Mouse (Mus musculus) ES-Bruce4 (cell line): Measurements from ENCODE around the gene Ush2a. TPM values are rescaled to one million over a fixed set of nuclear protein-coding genes. Genes with fewer than 3 reads are reported as not detected.
A peak's percentile ranks its signal among the peaks of the same experiment; 100 is the strongest.

Experiments used
- H3K27ac ChIP-seq: 2 replicates; pipeline ENCODE4 v1.5.1; 2012; ENCODE audit warnings: low read length, inconsistent platforms; ENCODE audit not compliant: insufficient read depth
- H3K27me3 ChIP-seq: 2 replicates; pipeline ENCODE4 v1.6.1; 2012; ENCODE audit warnings: mild to moderate bottlenecking, low read length, inconsistent platforms; ENCODE audit not compliant: control insufficient read depth, poor library complexity, insufficient read depth, severe bottlenecking
- H3K36me3 ChIP-seq: 2 replicates; pipeline ENCODE4 v1.6.1; 2012; ENCODE audit warnings: inconsistent platforms, mild to moderate bottlenecking, low read length, moderate library complexity; ENCODE audit not compliant: control insufficient read depth, poor library complexity, insufficient read depth, severe bottlenecking
- H3K4me1 ChIP-seq: one replicate; pipeline ENCODE4 v1.8.1; 2011; ENCODE audit warnings: low read length; ENCODE audit not compliant: control insufficient read depth, insufficient read depth
- H3K4me3 ChIP-seq: 2 replicates; pipeline ENCODE4 v1.5.1; 2011; ENCODE audit warnings: low read depth, mild to moderate bottlenecking, low read length
- H3K9ac ChIP-seq: 2 replicates; pipeline ENCODE4 v1.6.1; 2012; ENCODE audit warnings: low read depth, mild to moderate bottlenecking, inconsistent platforms; ENCODE audit not compliant: poor library complexity, severe bottlenecking
- H3K9me3 ChIP-seq: replicated peaks from 2 replicates; pipeline ENCODE4 v1.6.1; 2012; ENCODE audit warnings: mild to moderate bottlenecking, low read length, inconsistent platforms; ENCODE audit not compliant: control insufficient read depth, poor library complexity, insufficient read depth, severe bottlenecking
- CTCF ChIP-seq: IDR thresholded peaks from one replicate; pipeline ENCODE4 v1.8.1; 2011; ENCODE audit warnings: low read depth, low read length
- EP300 ChIP-seq: IDR thresholded peaks from 2 replicates; pipeline ENCODE4 v1.6.1; 2011; ENCODE audit warnings: low read depth, low read length; ENCODE audit not compliant: insufficient read depth
- POLR2A ChIP-seq: IDR thresholded peaks from one replicate; pipeline ENCODE4 v1.8.1; 2011; ENCODE audit warnings: low read length; ENCODE audit not compliant: insufficient read depth
- polyA plus RNA-seq: library from polyadenylated mRNA; stranded (reverse); fragments of >200 nt; gene quantifications from 2 replicates; pipeline ENCODE4 v1.2.4, GENCODE M21; 2011; ENCODE audit warnings: low read depth; ENCODE audit not compliant: missing spikeins, insufficient read depth, insufficient read length

Ush2a gene
- polyA plus RNA-seq, 1 experiment = not detected

DNA sequence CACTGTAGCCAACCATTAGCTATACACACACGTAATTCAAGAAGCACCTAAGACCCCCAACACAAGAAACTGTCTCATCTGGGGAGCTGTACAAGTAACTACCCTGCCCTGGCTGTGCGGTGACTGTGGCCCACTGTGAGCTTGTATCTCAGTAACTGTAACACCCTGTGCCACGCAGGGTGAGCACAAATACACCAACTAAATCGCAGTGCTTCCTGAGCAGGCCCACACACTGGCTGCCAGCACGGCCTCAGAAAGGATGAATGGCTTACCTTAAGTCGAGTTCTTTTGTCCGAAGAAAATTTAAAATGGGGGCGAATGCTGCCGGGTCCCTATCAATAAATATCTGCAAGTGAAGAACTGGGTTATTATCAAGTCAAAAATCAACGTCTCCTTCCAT, 738.2 kb downstream of the Ush2a start:
- Histone ChIP-seq H3K4me1 (peaks cover 14% of the 10 kb centered on the region), H3K27me3 (no peaks in the 10 kb centered on the region), H3K36me3 (peaks cover 12% of the 10 kb centered on the region), H3K4me3 (0 out of 2 replicates have a peak overlapping the region, but pooled peaks have one; percentile 19), H3K9me3 (no peaks in the 10 kb centered on the region), H3K27ac (peak overlapping the region; percentile 30; the same call in 1 of the 2 replicates), H3K9ac (0 out of 2 replicates have a peak overlapping the region, but pooled peaks have one; percentile 9)
- no peak for TF ChIP-seq POLR2A
- no peak for TF ChIP-seq CTCF
- no peak for TF ChIP-seq EP300

DNA sequence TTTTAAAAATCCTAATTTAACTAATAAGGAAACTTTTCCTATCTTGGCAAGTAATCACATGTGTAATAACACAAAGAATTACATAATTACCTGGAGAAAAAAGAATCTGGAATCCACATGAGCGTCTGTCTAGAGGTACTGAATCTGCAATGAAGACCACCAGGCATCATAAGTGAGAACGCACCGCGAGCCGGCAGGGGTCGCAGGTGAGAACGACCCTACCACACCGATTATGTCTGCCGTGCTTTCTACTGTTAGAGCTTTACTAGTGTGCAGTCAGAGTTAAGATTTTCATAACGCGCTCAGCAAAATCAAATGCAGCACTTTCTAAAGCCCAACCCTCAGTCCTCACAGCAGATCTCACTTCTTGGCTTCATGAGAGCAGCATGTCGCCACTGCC, 740.0 kb downstream of the Ush2a start:
- H3K9ac ChIP-seq = no peak overlapping the region
- H3K27ac ChIP-seq = no peak overlapping the region
- H3K36me3 ChIP-seq = peaks cover 11% of the 10 kb centered on the region
- TF ChIP-seq CTCF (peak; percentile 56), EP300 (no peak), POLR2A (no peak)
- H3K27me3 ChIP-seq = no peaks in the 10 kb centered on the region
- peaks cover 13% of the 10 kb centered on the region for H3K4me1 ChIP-seq
- H3K4me3 ChIP-seq = peak overlapping the region; percentile 12; the same call in 1 of the 2 replicates
- H3K9me3 ChIP-seq = no peaks in the 10 kb centered on the region

DNA sequence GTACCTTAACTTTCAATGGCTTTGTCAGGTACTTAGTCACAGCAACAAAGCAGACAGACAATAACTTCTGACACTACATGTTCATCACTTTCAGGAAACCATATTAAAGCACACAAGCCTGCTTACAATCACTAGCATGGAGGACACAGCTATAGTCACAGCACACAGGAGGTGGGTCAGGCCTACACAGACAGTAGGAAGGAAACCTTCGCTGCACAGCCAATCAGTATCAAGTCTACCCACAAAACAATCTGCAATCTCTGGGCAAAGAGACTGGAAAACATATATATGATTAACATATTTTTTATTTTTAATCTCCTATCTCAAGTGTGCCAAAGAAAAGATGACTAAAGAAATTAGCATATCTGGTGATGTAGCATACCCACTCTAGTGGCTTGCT, 743.0 kb downstream of the Ush2a start:
- Histone ChIP-seq H3K4me1 (peaks cover 10% of the 10 kb centered on the region), H3K9ac (no peak overlapping the region), H3K27me3 (no peaks in the 10 kb centered on the region), H3K4me3 (no peak overlapping the region), H3K9me3 (no peaks in the 10 kb centered on the region), H3K36me3 (peaks cover 6% of the 10 kb centered on the region), H3K27ac (no peak overlapping the region)
- TF ChIP-seq CTCF (no peak), POLR2A (no peak), EP300 (no peak)

DNA sequence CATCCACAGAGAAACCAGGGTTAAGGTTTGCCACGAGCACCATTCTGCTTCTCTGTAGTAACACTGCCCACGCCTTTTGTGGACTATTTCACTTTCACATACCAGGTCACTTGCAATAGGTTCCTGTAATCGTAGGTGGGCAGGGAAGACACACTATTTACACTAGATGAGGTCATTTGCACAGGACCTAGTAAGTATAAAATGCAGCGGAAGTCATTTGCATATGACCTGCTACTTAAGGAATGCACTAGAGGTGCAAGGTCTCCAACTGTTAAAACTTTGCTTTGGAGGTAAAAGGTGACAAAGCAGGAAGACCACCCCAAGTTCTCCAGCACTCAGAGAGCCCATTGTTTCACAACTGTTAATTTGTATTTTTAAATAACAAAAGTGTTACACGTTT, 744.4 kb downstream of the Ush2a start:
- H3K9ac ChIP-seq = 0 out of 2 replicates have a peak overlapping the region, but pooled peaks have one; percentile 72
- no peaks in the 10 kb centered on the region for H3K9me3 ChIP-seq
- no peak for TF ChIP-seq CTCF
- no peak for TF ChIP-seq POLR2A
- TF ChIP-seq EP300 = no peak
- H3K27ac ChIP-seq = no peak overlapping the region
- no peaks in the 10 kb centered on the region for H3K27me3 ChIP-seq
- peak overlapping the region; percentile 27; the same call in 1 of the 2 replicates for H3K4me3 ChIP-seq
- H3K36me3 ChIP-seq = 0 out of 2 replicates have a peak, but pooled peaks cover 3% of the 10 kb centered on the region
- H3K4me1 ChIP-seq = peaks cover 8% of the 10 kb centered on the region

DNA sequence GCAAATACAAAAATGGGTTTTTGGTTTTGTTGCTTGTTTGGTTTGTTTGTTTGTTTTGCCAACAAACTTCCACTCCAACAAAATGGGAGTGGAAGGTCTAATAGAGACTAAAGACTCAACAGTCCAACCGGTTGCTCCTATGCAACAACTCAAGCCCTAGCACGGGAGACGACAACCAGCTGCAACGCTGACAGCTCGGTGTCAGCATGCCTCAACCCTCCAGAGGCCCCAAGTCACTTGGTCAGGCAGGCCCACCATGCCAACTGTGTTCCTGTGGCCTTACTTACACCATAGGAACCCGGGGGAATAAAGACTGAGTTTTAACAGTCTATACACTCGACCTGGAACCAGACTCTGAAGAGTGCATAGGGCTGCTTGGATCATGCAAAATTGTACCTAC, 745.0 kb downstream of the Ush2a start:
- peak overlapping the region; percentile 72 for H3K9ac ChIP-seq
- 0 out of 2 replicates have a peak, but pooled peaks cover 3% of the 10 kb centered on the region for H3K36me3 ChIP-seq
- H3K27me3 ChIP-seq = no peaks in the 10 kb centered on the region
- H3K9me3 ChIP-seq = no peaks in the 10 kb centered on the region
- no peak overlapping the region; the same call in 1 of the 2 replicates for H3K27ac ChIP-seq
- peaks cover 8% of the 10 kb centered on the region for H3K4me1 ChIP-seq
- TF ChIP-seq POLR2A (no peak), EP300 (no peak), CTCF (no peak)
- peak overlapping the region; percentile 94 for H3K4me3 ChIP-seq

DNA sequence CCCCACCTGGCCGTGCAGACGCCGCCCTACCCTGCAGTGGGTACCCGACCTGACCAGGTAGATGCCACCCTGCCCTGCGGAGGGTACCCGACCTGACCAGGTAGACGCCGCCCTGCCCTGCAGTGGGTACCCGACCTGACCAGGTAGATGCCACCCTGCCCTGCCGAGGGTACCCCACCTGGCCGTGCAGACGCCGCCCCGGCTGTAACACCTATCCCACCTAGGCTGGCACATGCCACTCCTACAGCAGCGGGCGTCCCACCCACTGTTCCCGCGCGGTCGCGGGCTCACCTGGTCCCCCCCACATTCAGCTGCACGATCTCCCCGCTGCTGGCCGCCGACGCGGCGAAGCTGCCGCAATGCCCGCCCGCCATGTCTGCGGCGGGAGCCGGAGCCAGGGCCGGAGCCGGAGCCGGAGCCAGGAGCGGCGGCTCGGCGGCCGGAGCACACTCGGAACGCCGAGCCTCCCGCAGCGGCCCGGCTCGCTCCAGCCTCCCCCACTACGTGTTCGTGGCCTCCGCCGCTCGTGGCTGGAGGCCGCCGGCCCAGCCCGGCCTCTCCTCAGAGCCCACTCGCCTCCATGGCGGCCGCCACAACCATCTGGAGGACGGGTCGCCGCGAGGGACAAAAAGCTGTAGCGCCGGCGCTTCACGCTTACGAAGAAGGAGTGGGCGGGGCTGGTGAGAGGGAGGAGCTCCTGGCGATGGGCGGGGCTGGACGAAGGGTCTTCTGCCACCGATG, 745.6 kb downstream of the Ush2a start, which contains the start of gene Kctd3:
Gene Kctd3, minus strand, starts transcription at position 603 of the 741 bp plus-strand sequence.
- H3K9ac ChIP-seq = peak within 1 kb of the TSS; percentile 72
- H3K27me3 ChIP-seq = no peaks in the 10 kb centered on the region
- peaks cover 6% of the 10 kb centered on the region for H3K4me1 ChIP-seq
- TF ChIP-seq POLR2A = peak; percentile 12
- no peak for TF ChIP-seq EP300
- TF ChIP-seq CTCF = no peak
- peak within 1 kb of the TSS; percentile 94 for H3K4me3 ChIP-seq
- 0 out of 2 replicates have a peak, but pooled peaks cover 3% of the 10 kb centered on the region for H3K36me3 ChIP-seq
- H3K27ac ChIP-seq = no peak within 1 kb of the TSS; the same call in 1 of the 2 replicates
- no peaks in the 10 kb centered on the region for H3K9me3 ChIP-seq
